Mouse (Mus musculus): ENCODE data around the gene Ckm.

Ckm gene

GRCm38 (mm10) chr7:19404476-19404875, at the start of gene Ckm:
TSS of gene Ckm (plus strand) at chr7:19404776.
- DNase-seq (ENCODE audit: low read depth) = no peak

- DNase-seq (ENCODE audit: low read depth) = no peak
Observed at GRCm38 (mm10) chr7:19354991-19355390, 49.6 kb upstream of the Ckm start.

GRCm38 (mm10) chr7:19356311-19356710, 48.3 kb upstream of the Ckm start:
- DNase-seq (ENCODE audit: low read depth) = no peak

- DNase-seq (ENCODE audit: low read depth) = no peak
Observed at GRCm38 (mm10) chr7:19357381-19358375, 46.9 kb upstream of the Ckm start.

GRCm38 (mm10) chr7:19358634-19359033, 45.9 kb upstream of the Ckm start:
- peak; percentile 22 for DNase-seq (ENCODE audit: low read depth)

- DNase-seq (ENCODE audit: low read depth) = peak; percentile 88
Observed at GRCm38 (mm10) chr7:19359299-19359891, 45.2 kb upstream of the Ckm start, which contains the start of the genes Cd3eap and Ppp1r13l. TSS of gene Cd3eap (minus strand) at chr7:19359483. TSS of gene Ppp1r13l (plus strand) at chr7:19359749.

GRCm38 (mm10) chr7:19359892-19360641, 44.5 kb upstream of the Ckm start:
- peak; percentile 85 for DNase-seq (ENCODE audit: low read depth)

GRCm38 (mm10) chr7:19360944-19361343, 43.6 kb upstream of the Ckm start:
- peak; percentile 95 for DNase-seq (ENCODE audit: low read depth)

- peak; percentile 91 for DNase-seq (ENCODE audit: low read depth)
Observed at GRCm38 (mm10) chr7:19361720-19362119, 42.9 kb upstream of the Ckm start.

- no peak for DNase-seq (ENCODE audit: low read depth)
Observed at GRCm38 (mm10) chr7:19362276-19362675, 42.3 kb upstream of the Ckm start.

- peak; percentile 77 for DNase-seq (ENCODE audit: low read depth)
Observed at GRCm38 (mm10) chr7:19363881-19364280, 40.7 kb upstream of the Ckm start.

GRCm38 (mm10) chr7:19365376-19365775, 39.2 kb upstream of the Ckm start:
- DNase-seq (ENCODE audit: low read depth) = no peak

GRCm38 (mm10) chr7:19368380-19368779, 36.2 kb upstream of the Ckm start:
- peak; percentile 17 for DNase-seq (ENCODE audit: low read depth)

- no peak for DNase-seq (ENCODE audit: low read depth)
Observed at GRCm38 (mm10) chr7:19369823-19370425, 34.7 kb upstream of the Ckm start.

GRCm38 (mm10) chr7:19373367-19373766, 31.2 kb upstream of the Ckm start:
- DNase-seq (ENCODE audit: low read depth) = no peak

- no peak for DNase-seq (ENCODE audit: low read depth)
Observed at GRCm38 (mm10) chr7:19375368-19375767, 29.2 kb upstream of the Ckm start.

GRCm38 (mm10) chr7:19376019-19376418, 28.6 kb upstream of the Ckm start:
- no peak for DNase-seq (ENCODE audit: low read depth)

- DNase-seq (ENCODE audit: low read depth) = no peak
Observed at GRCm38 (mm10) chr7:19378049-19378448, 26.5 kb upstream of the Ckm start.

GRCm38 (mm10) chr7:19381377-19382165, 23.0 kb upstream of the Ckm start, which contains the start of gene Ercc2:
TSS of gene Ercc2 (plus strand) at chr7:19382010.
- peak; percentile 99 for DNase-seq (ENCODE audit: low read depth)

- no peak for DNase-seq (ENCODE audit: low read depth)
Observed at GRCm38 (mm10) chr7:19382166-19382541, 22.4 kb upstream of the Ckm start.

GRCm38 (mm10) chr7:19383708-19384107, 20.9 kb upstream of the Ckm start:
- DNase-seq (ENCODE audit: low read depth) = no peak

Measured in NIH3T3 (cell line).